Mouse (Mus musculus) left cerebral cortex, postnatal 4 days (tissue): ENCODE measurements at regions not wholly inside any gene's neighbourhood (a gene's known extent, or its start where the extent isn't known, plus 50 kb on each side); places are given as distances from the start of the nearest gene placed in this dataset.

Source experiments
- DNase-seq: peaks from one replicate; pipeline ENCODE4 v3.0.0-alpha.2; 2022
- intact Hi-C: fragments of 180-260 bp; cut with DNase I; formaldehyde crosslinking; loops from one replicate; pipeline ENCODE4 v1.15.1; 2025

GRCm38 (mm10) chr12:62768930-62769329 lies 1246.0 kb downstream of the Lrfn5 start:
- peak; percentile 41 for DNase-seq
- intact Hi-C loops: no loop called here

- intact Hi-C loops: no loop called here
- no peak for DNase-seq
Measured at GRCm38 (mm10) chr12:62769895-62770294, 1246.9 kb downstream of the Lrfn5 start.

GRCm38 (mm10) chr12:62775974-62776373 lies 1253.0 kb downstream of the Lrfn5 start:
- intact Hi-C loops: no loop called here

GRCm38 (mm10) chr12:62812781-62813180 lies 1289.8 kb downstream of the Lrfn5 start:
- intact Hi-C loops: no loop called here
- DNase-seq: peak; percentile 10

More at GRCm38 (mm10) chr12:62775974-62776373, 1253.0 kb downstream of the Lrfn5 start:
- no peak for DNase-seq
